Mouse (Mus musculus) liver, postnatal 0 days (tissue): ENCODE data around the gene Ccdc50. TPM values are rescaled to one million over a fixed set of nuclear protein-coding genes. Genes with fewer than 3 reads are reported as not detected.

ENCODE experiments used
- ATAC-seq: fragments of 200-750 bp; cut with Nextera tagmentation; 2 replicates; pipeline ENCODE4 v1.8.0; 2017; ENCODE audit warnings: mild to moderate bottlenecking, moderate library complexity
- DNase-seq: peaks from one replicate; pipeline ENCODE4 v3.0.0-alpha.2; 2016
- H3K27ac ChIP-seq: fragments of 300-500 bp; sonication (generic); 2 replicates; pipeline ENCODE4 v1.5.1; 2014; ENCODE audit warnings: antibody characterized with exemption, moderate library complexity, mild to moderate bottlenecking, low read depth
- H3K27me3 ChIP-seq: fragments of 300-500 bp; sonication (generic); 2 replicates; pipeline ENCODE4 v1.6.1; 2014; ENCODE audit warnings: low read length, control low read depth, mixed read lengths; ENCODE audit not compliant: insufficient read depth
- H3K36me3 ChIP-seq: fragments of 300-500 bp; sonication (generic); replicated peaks from 2 replicates; pipeline ENCODE4 v1.6.1; 2014; ENCODE audit warnings: mild to moderate bottlenecking, control low read depth, low read length, moderate library complexity, mixed read lengths; ENCODE audit not compliant: insufficient read depth
- H3K4me1 ChIP-seq: fragments of 300-500 bp; sonication (generic); 2 replicates; pipeline ENCODE4 v1.6.1; 2014; ENCODE audit warnings: antibody characterized with exemption, mild to moderate bottlenecking, control low read depth; ENCODE audit not compliant: insufficient read depth
- H3K4me2 ChIP-seq: fragments of 300-500 bp; sonication (generic); 2 replicates; pipeline ENCODE4 v1.6.1; 2014; ENCODE audit warnings: low read depth, mild to moderate bottlenecking, low read length, moderate library complexity, mixed read lengths
- H3K4me3 ChIP-seq: fragments of 300-500 bp; sonication (generic); 2 replicates; pipeline ENCODE4 v1.5.1; 2014; ENCODE audit warnings: low read depth, low read length
- H3K9ac ChIP-seq: fragments of 300-500 bp; sonication (generic); replicated peaks from 2 replicates; pipeline ENCODE4 v1.6.1; 2014; ENCODE audit warnings: mild to moderate bottlenecking, moderate library complexity
- H3K9me3 ChIP-seq: fragments of 300-500 bp; sonication (generic); 2 replicates; pipeline ENCODE4 v1.6.1; 2016; ENCODE audit warnings: mild to moderate bottlenecking, control low read depth, low read length, mixed read lengths
- CTCF ChIP-seq: sonication (generic); IDR thresholded peaks from 2 replicates; pipeline ENCODE4 v1.5.1; 2016; ENCODE audit warnings: antibody characterized with exemption, low read depth
- EP300 ChIP-seq: IDR thresholded peaks from 2 replicates; pipeline ENCODE4 v1.6.1; 2016; ENCODE audit warnings: antibody characterized with exemption, low read depth, mild to moderate bottlenecking
- WGBS: fragments of 180-500 bp; shearing (Covaris S2); extraction: QIAGEN DNeasy Blood & Tissue Kit; methylation state at CpG from one replicate; pipeline ENCODE4 v1.1.7; 2014; ENCODE audit not compliant: insufficient replicate concordance; 5-methylcytosine and 5-hydroxymethylcytosine counted together
- polyA plus RNA-seq: library from polyadenylated mRNA; unstranded; fragments of >200 nt; fragmentation: Nextera tagmentation; extraction: Ambion mirVana; gene quantifications from 2 replicates; pipeline ENCODE4 v1.2.1, GENCODE M21; 2015

Ccdc50 gene
- polyA plus RNA-seq, 1 experiment from 2014 or later, result 10.3 TPM

DNA sequence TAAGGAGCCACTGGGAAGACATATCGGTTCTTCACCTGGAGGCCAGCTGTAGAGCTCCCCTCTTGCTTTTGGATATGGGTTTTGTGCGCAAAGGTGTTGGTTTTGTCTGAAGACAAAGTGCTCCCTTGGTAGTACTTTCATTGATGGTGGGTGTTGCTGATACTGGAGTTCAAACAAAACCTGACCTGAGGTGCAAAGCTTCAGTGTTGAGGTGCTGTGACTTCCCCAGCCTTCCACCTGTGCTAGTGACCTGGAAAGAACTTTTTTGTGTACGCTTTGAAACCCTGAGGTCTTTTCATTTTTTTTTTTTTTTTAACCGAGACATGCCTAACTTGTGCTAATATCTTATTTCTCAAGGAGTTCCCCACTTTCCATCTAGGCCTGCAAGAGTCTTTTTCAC, 1.6 kb downstream of the Ccdc50 start:
- Histone ChIP-seq H3K36me3 (no peaks in the 10 kb centered on the region), H3K4me1 (peaks cover 12% of the 10 kb centered on the region), H3K9ac (peak overlapping the region; percentile 96; the same call in 1 of the 2 replicates), H3K9me3 (no peaks in the 10 kb centered on the region), H3K27me3 (no peaks in the 10 kb centered on the region), H3K4me2 (peak overlapping the region; percentile 79), H3K27ac (no peak overlapping the region), H3K4me3 (no peak overlapping the region)
- DNase-seq (no peak), ATAC-seq (no peak)
- 82% methylated on average over 4 of the region's 4 CpGs for WGBS
- TF ChIP-seq CTCF (no peak), EP300 (no peak)

DNA sequence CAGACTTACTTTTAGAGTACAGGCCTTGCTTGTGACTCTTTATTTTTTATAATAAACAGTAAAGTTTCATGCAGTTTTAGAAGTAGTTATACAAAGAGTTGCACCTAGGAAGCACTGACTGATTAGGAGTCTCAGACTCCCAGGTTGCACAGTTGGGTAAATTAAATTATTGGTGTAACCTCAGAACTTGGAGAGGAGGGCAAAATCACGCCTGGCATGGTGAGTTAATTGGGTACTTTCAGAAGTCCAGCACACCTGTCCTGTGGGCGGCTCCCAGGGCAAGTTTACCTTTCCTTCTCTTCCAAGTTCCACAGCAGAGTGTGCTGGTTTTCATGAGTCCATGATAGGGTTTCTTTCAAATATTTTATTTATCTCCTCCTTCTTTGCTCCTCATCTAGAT, 3.2 kb downstream of the Ccdc50 start:
- Histone ChIP-seq H3K4me1 (peaks cover 14% of the 10 kb centered on the region), H3K9ac (no peak overlapping the region), H3K4me3 (no peak overlapping the region), H3K27ac (no peak overlapping the region), H3K27me3 (no peaks in the 10 kb centered on the region), H3K4me2 (no peak overlapping the region), H3K36me3 (no peaks in the 10 kb centered on the region), H3K9me3 (no peaks in the 10 kb centered on the region)
- no peak for TF ChIP-seq CTCF
- no peak for TF ChIP-seq EP300
- DNase-seq (no peak), ATAC-seq (no peak)
- WGBS, result 83% methylated on average over 2 of the region's 2 CpGs

DNA sequence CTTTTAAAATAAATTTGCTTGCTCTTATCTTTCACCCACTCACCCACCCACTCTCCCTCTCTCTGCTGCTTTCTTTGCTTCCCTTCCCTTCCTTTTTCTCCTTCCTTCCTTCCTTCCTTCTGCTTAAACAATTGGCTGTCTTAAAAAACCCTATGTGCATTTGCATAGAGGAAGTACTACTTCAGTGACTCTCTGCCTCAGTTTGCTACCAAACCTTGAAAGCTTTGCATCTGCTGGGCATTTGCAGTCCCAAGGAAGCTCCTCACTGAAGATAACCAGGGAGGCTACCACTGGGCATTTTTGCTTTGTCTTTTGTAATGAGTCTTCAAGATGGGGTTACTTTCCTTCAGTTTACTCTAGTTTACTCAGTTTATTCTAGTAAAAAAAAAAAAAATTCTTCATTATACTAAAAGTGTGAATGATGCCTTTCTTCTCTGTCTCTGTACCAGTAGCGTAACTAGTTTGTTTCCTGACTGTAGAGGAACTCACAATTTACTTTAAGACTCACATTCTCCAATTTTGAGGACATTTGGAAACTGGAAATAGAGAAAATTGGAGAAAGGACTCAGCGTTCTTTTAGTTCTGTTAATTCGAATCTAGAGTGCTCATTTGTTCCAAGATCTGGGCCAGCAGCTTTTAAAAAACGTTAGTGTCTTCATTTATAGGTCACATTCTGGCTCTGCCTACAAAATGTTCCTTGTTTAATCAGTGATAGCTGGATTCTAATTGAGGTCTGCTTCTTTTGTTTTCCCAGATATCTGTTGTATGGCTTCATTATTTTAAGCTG, 6.8 kb downstream of the Ccdc50 start:
- Histone ChIP-seq H3K36me3 (no peaks in the 10 kb centered on the region), H3K9ac (no peak overlapping the region), H3K27me3 (no peaks in the 10 kb centered on the region), H3K9me3 (no peaks in the 10 kb centered on the region), H3K4me1 (peaks cover 7% of the 10 kb centered on the region), H3K27ac (no peak overlapping the region), H3K4me3 (no peak overlapping the region), H3K4me2 (no peak overlapping the region)
- TF ChIP-seq EP300 (no peak), CTCF (no peak)
- no peak for ATAC-seq
- 82% methylated on average over 4 of the region's 4 CpGs for WGBS
- no peak for DNase-seq

DNA sequence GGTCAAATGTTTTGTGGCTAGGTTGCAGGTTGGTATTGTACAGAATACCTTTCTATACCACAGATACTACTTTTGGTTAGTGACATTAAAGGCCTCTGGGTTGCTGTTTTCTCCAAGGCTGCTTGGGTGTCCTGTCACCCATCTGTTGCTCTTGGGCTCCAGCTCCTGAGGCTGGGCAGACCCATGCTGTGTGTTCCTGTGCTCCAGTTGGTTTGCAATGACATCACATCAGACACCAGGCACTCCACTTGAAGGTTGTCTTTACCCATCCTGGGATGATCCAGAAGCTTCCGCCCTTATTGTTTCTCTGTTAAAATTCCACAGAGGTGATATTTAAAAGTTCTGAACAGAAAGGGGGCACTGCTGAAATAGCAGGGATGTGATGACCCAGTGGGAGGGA, 8.3 kb downstream of the Ccdc50 start:
- Histone ChIP-seq H3K4me1 (peaks cover 7% of the 10 kb centered on the region), H3K4me3 (no peak overlapping the region), H3K9me3 (no peaks in the 10 kb centered on the region), H3K27ac (no peak overlapping the region), H3K36me3 (no peaks in the 10 kb centered on the region), H3K9ac (no peak overlapping the region), H3K4me2 (no peak overlapping the region), H3K27me3 (no peaks in the 10 kb centered on the region)
- TF ChIP-seq EP300 (no peak), CTCF (no peak)
- 88% methylated on average over 1 of the region's 1 CpGs for WGBS
- DNase-seq (no peak), ATAC-seq (no peak)

DNA sequence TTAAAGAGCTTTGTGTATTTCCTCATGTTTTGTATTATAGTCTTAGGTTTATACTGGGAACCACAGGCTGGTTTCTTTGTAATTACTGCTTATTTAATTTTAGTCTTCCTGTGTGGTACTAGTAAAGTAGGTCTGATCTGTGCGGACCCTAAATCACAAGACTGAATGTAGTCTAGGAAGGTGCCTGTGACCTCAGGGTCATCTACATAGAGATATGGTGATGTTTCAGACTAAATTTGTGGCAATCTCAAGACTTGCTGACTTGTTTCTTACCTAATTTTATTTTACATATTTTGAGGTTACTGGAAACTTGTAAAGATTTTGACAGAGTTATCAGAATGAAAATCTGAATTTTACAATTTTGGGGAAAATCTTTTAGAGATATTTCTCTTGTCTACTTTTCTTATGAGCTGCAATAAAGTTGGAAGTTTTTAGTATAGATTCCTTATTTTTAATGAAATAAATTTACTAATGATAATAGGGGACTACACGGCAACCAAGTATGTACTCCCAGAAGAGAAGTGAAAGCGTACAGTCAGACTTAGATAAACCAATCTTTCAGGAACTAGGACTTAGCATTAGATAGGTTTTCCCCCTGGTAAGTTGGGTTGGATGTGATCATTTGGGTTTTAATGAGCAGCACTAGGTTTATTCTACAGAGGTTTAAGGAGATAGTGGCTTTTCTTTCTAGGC, 10.5 kb downstream of the Ccdc50 start:
- Histone ChIP-seq H3K9me3 (no peaks in the 10 kb centered on the region), H3K9ac (no peak overlapping the region), H3K27me3 (no peaks in the 10 kb centered on the region), H3K4me3 (no peak overlapping the region), H3K4me1 (peaks cover 12% of the 10 kb centered on the region), H3K36me3 (no peaks in the 10 kb centered on the region), H3K4me2 (no peak overlapping the region), H3K27ac (no peak overlapping the region)
- ATAC-seq (no peak), DNase-seq (no peak)
- TF ChIP-seq CTCF (no peak), EP300 (no peak)
- 75% methylated on average over 3 of the region's 3 CpGs for WGBS

DNA sequence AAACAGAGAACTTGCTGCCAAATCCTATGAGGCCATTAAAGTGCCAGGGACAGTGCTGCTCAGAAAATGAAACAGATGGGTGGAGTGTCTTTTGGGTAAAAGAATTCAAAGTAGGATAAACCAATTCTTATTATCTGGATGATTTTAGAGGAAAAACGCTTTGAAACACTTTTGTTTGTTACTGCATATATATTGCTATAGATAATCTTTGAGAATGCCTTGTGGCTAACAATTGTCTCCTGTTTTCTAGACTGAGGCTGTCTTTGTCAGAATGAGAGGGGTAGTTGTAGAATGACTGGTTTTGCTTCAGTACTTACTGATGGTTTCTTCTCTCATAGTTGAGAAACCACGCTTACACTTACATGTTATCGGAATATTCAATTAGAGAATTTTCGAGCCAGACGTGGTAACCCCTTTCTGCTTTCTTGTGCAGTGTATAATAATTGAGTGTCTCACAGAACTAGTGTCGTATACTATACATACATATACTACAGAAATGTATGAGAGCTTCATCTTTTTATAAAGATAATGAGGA, 11.1 kb downstream of the Ccdc50 start:
- Histone ChIP-seq H3K9me3 (no peaks in the 10 kb centered on the region), H3K27me3 (no peaks in the 10 kb centered on the region), H3K4me2 (no peak overlapping the region), H3K27ac (no peak overlapping the region), H3K9ac (no peak overlapping the region), H3K4me1 (peaks cover 12% of the 10 kb centered on the region), H3K36me3 (no peaks in the 10 kb centered on the region), H3K4me3 (no peak overlapping the region)
- ATAC-seq, result no peak
- no peak for DNase-seq
- TF ChIP-seq CTCF (no peak), EP300 (no peak)
- 81% methylated on average over 6 of the region's 6 CpGs for WGBS
